Mouse (Mus musculus) heart, postnatal 10 days (tissue): Measurements from ENCODE around the gene Dab2. TPM values are rescaled to one million over a fixed set of nuclear protein-coding genes. Genes with fewer than 3 reads are reported as not detected.

Source experiments
- DNase-seq, 2 experiments: peaks; one replicate each; pipeline ENCODE4 v3.0.0; 2021
- intact Hi-C: fragments of 180-260 bp; cut with DNase I; formaldehyde crosslinking; loops from one replicate; pipeline ENCODE4 v1.15.1; 2025
- total RNA-seq, 2 experiments: library from RNA; stranded (reverse); gene quantifications; 2 replicates each; pipeline ENCODE4 v1.2.3; 2021

Gene Dab2
- total RNA-seq, 2 experiments from 2014 or later, result 42.4 to 50.6 TPM

GRCm38 (mm10) chr15:6446181-6446580 is 146.6 kb downstream of the Dab2 start:
- no peak for DNase-seq
- intact Hi-C loops, result no loop called here

GRCm38 (mm10) chr15:6448892-6449291 is 149.3 kb downstream of the Dab2 start:
- no peak for DNase-seq
- intact Hi-C loops, result no loop called here

GRCm38 (mm10) chr15:6454461-6454860 is 154.9 kb downstream of the Dab2 start:
- DNase-seq, result no peak
- intact Hi-C loops, result no loop called here

GRCm38 (mm10) chr15:6461381-6461780 is 161.8 kb downstream of the Dab2 start:
- DNase-seq, result no peak
- intact Hi-C loops, result no loop called here

- intact Hi-C loops, result no loop called here
- no peak for DNase-seq
Observed at GRCm38 (mm10) chr15:6463361-6463923, 163.9 kb downstream of the Dab2 start.

- no peak for DNase-seq
- intact Hi-C loops, result no loop called here
Observed at GRCm38 (mm10) chr15:6466995-6467394, 167.4 kb downstream of the Dab2 start.

GRCm38 (mm10) chr15:6468845-6469244 is 169.3 kb downstream of the Dab2 start:
- no peak for DNase-seq
- intact Hi-C loops, result no loop called here

GRCm38 (mm10) chr15:6469384-6469783 is 169.8 kb downstream of the Dab2 start:
- intact Hi-C loops, result no loop called here
- DNase-seq, result no peak

GRCm38 (mm10) chr15:6483561-6483960 is 184.0 kb downstream of the Dab2 start:
- intact Hi-C loops, result no loop called here
- DNase-seq, result no peak

Other genes with a start within 250 kb of the Dab2 start
- gene C9, start 145.5 kb downstream of the Dab2 start, total RNA-seq, result not detected
- 10 to 100 TPM; 10.3 to 13.2 TPM for gene Fyb, start 223.1 kb downstream of the Dab2 start, total RNA-seq